Mouse (Mus musculus): ENCODE measurements around the gene Rftn1. TPM values are rescaled to one million over a fixed set of nuclear protein-coding genes. Genes with fewer than 3 reads are reported as not detected.

Rftn1 gene
- total and polyA plus RNA-seq, 3 experiments: 41.5 to 50.5 (median 49.4) TPM

- H3K79me2 ChIP-seq (replicated peaks; ENCODE audit: control insufficient read depth, insufficient read depth, low read length): no peaks in the 10 kb centered on the region
- peaks cover 11% of the 10 kb centered on the region for H3K4me1 ChIP-seq (ENCODE audit: control insufficient read depth, insufficient read depth, low read length)
- no peak for DNase-seq
- H3K9ac ChIP-seq (ENCODE audit: low read depth, low read length): no peak overlapping the region
- no peak overlapping the region for H3K4me3 ChIP-seq
- TF ChIP-seq EP300 (IDR thresholded peaks at IDR 0.05; ENCODE audit: insufficient read depth, low read depth, low read length) (no peak), POLR2A (IDR thresholded peaks at IDR 0.05; ENCODE audit: insufficient read depth, low read depth, low read length) (no peak), CTCF (IDR thresholded peaks at IDR 0.05) (no peak)
- peaks cover 12% of the 10 kb centered on the region for H3K36me3 ChIP-seq (ENCODE audit: control insufficient read depth, insufficient read depth, low read length)
- 88% methylated on average over 3 of the region's 3 CpGs for WGBS
- H3K27me3 ChIP-seq (ENCODE audit: control insufficient read depth, insufficient read depth, low read length): no peaks in the 10 kb centered on the region
- H3K27ac ChIP-seq: no peak overlapping the region; the same call in 1 of the 2 replicates
- intact Hi-C loops (cut with DNase I): no loop called here
These were observed 196.8 kb downstream of the Rftn1 start for GRCm38 (mm10) chr17:49993631-49994030.

DNA sequence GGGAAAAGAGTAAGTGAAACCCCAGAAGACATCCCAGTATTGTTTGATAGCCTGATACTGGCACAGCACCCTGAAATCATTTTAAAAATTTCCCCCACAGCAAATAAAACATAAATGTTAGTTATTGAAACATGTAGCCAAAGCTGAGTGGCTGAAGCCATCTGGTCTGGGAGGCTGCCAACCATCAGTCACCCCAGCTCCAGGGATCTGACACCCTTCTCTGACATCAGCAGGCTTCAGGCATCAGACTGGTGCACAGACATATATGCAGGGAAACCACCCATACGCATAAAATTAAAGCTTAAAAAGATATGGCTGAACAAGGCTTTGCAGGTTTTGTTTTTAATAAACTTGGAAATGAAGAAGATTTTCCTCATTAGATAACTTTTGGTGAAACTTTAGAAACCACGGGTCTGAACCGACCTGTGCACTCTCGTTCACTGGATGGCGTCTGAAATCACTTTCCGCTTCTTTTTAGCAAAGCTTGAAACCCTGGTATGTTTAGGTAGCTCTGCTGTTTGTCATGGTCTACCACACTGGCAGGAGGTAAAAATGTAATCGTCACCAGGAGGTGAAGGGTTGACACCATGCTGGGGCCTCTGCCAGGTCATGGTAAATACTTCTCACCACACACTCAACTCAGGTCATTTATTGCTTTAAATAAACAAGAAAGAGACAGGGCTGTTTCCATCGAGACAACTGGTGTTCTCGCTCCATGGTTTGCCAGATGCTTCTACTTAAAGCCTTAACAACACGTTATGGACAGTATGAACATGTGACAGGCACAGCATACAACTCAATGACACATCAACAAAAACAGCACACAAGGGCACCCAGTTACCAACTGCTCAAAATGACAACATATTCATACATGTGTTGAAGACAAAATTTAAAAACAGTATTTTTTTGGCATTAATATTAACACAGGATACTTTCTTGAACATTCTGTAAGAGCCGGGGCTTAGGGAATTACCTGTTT, 197.6 kb downstream of the Rftn1 start:
- intact Hi-C loops (cut with DNase I): no loop called here
- Histone ChIP-seq H3K27ac (no peak overlapping the region), H3K79me2 (replicated peaks; ENCODE audit: control insufficient read depth, insufficient read depth, low read length) (no peaks in the 10 kb centered on the region), H3K36me3 (ENCODE audit: control insufficient read depth, insufficient read depth, low read length) (peaks cover 12% of the 10 kb centered on the region), H3K27me3 (ENCODE audit: control insufficient read depth, insufficient read depth, low read length) (no peaks in the 10 kb centered on the region), H3K4me3 (no peak overlapping the region), H3K4me1 (ENCODE audit: control insufficient read depth, insufficient read depth, low read length) (peaks cover 11% of the 10 kb centered on the region), H3K9ac (ENCODE audit: low read depth, low read length) (no peak overlapping the region)
- DNase-seq: no peak
- TF ChIP-seq EP300 (IDR thresholded peaks at IDR 0.05; ENCODE audit: insufficient read depth, low read depth, low read length) (no peak), CTCF (IDR thresholded peaks at IDR 0.05) (no peak), POLR2A (IDR thresholded peaks at IDR 0.05; ENCODE audit: insufficient read depth, low read depth, low read length) (no peak)
- whole genome bisulfite sequencing: 76% methylated on average over 11 of the region's 11 CpGs

GRCm38 (mm10) chr17:49989583-49989982, 200.9 kb downstream of the Rftn1 start:
- Histone ChIP-seq H3K9ac (ENCODE audit: low read depth, low read length) (no peak overlapping the region), H3K36me3 (ENCODE audit: control insufficient read depth, insufficient read depth, low read length) (peaks cover 10% of the 10 kb centered on the region), H3K4me3 (no peak overlapping the region), H3K4me1 (ENCODE audit: control insufficient read depth, insufficient read depth, low read length) (peaks cover 7% of the 10 kb centered on the region), H3K79me2 (replicated peaks; ENCODE audit: control insufficient read depth, insufficient read depth, low read length) (no peaks in the 10 kb centered on the region), H3K27me3 (ENCODE audit: control insufficient read depth, insufficient read depth, low read length) (no peaks in the 10 kb centered on the region), H3K27ac (no peak overlapping the region; the same call in none of the 2 replicates)
- WGBS: 85% methylated on average over 8 of the region's 8 CpGs
- DNase-seq: no peak
- intact Hi-C loops (cut with DNase I): loop anchor here (5.0 kb wide), 2 partner anchors 38 to 63 kb away; no protein-coding TSS in a partner anchor
- TF ChIP-seq EP300 (IDR thresholded peaks at IDR 0.05; ENCODE audit: insufficient read depth, low read depth, low read length) (no peak), CTCF (IDR thresholded peaks at IDR 0.05) (no peak), POLR2A (IDR thresholded peaks at IDR 0.05; ENCODE audit: insufficient read depth, low read depth, low read length) (no peak)

GRCm38 (mm10) chr17:49987095-49987494, 203.4 kb downstream of the Rftn1 start:
- no peak overlapping the region for H3K9ac ChIP-seq (ENCODE audit: low read depth, low read length)
- 22% methylated on average over 6 of the region's 6 CpGs for WGBS
- DNase-seq: peak; percentile 49 to 61
- no peak overlapping the region for H3K4me3 ChIP-seq
- no peaks in the 10 kb centered on the region for H3K79me2 ChIP-seq (replicated peaks; ENCODE audit: control insufficient read depth, insufficient read depth, low read length)
- intact Hi-C loops (cut with DNase I): loop anchor here (2.0 to 5.0 kb wide), 3 partner anchors 40 to 156 kb away; no protein-coding TSS in a partner anchor
- H3K36me3 ChIP-seq (ENCODE audit: control insufficient read depth, insufficient read depth, low read length): peaks cover 2% of the 10 kb centered on the region; the same call in 1 of the 2 replicates
- H3K4me1 ChIP-seq (ENCODE audit: control insufficient read depth, insufficient read depth, low read length): peaks cover 19% of the 10 kb centered on the region
- H3K27ac ChIP-seq: peak overlapping the region; percentile 66
- no peak for TF ChIP-seq POLR2A (IDR thresholded peaks at IDR 0.05; ENCODE audit: insufficient read depth, low read depth, low read length)
- TF ChIP-seq EP300 (IDR thresholded peaks at IDR 0.05; ENCODE audit: insufficient read depth, low read depth, low read length): peak; percentile 70; the same call in 1 of the 2 replicates
- H3K27me3 ChIP-seq (ENCODE audit: control insufficient read depth, insufficient read depth, low read length): no peaks in the 10 kb centered on the region

- intact Hi-C loops (cut with DNase I): no loop called here
- no peak for DNase-seq
- Histone ChIP-seq H3K79me2 (replicated peaks; ENCODE audit: control insufficient read depth, insufficient read depth, low read length) (no peaks in the 10 kb centered on the region), H3K9ac (ENCODE audit: low read depth, low read length) (no peak overlapping the region), H3K4me1 (ENCODE audit: control insufficient read depth, insufficient read depth, low read length) (peaks cover 19% of the 10 kb centered on the region), H3K36me3 (ENCODE audit: control insufficient read depth, insufficient read depth, low read length) (peaks cover 2% of the 10 kb centered on the region), H3K4me3 (no peak overlapping the region), H3K27me3 (ENCODE audit: control insufficient read depth, insufficient read depth, low read length) (no peaks in the 10 kb centered on the region), H3K27ac (peak overlapping the region; percentile 33; the same call in 1 of the 2 replicates)
- TF ChIP-seq POLR2A (IDR thresholded peaks at IDR 0.05; ENCODE audit: insufficient read depth, low read depth, low read length) (no peak), EP300 (IDR thresholded peaks at IDR 0.05; ENCODE audit: insufficient read depth, low read depth, low read length) (no peak), CTCF (IDR thresholded peaks at IDR 0.05) (no peak)
- WGBS: 62% methylated on average over 5 of the region's 5 CpGs
These were observed 207.0 kb downstream of the Rftn1 start for GRCm38 (mm10) chr17:49983478-49983877.
